Comparison of ENCODE assay signal across 19 mouse cellular contexts in genomic region chr12:99776497-99777139, GRCm38 (mm10).
DNase-seq lines count a peak whose midpoint lies in the region; ATAC-seq and TF ChIP-seq lines count a peak whose summit lies in the region.
"Had no signal": no experiment of that assay in that cellular context is flagged by ENCODE, and none has a peak within 500 bp of the region (broad histone marks: within the 10 kb centered on the region; RNA-seq: fewer than 3 reads in every experiment).

No protein-coding gene starts in this region.

- H3K4me3 ChIP-seq in hindbrain, embryonic 10.5 days: no peak overlapping the region
- no peak overlapping the region for H3K4me3 ChIP-seq in hindbrain, embryonic 12.5 days
- H3K4me3 ChIP-seq in testis, adult 2 months (ENCODE audit: control insufficient read depth, low read depth, low read length): peak overlapping the region; percentile 57
- H3K4me3 ChIP-seq: erythroblast, embryonic 14.5 days; gastrocnemius, adult 2 months; midbrain, embryonic 13.5 days; neural tube, embryonic 12.5 days had no signal

- H3K27ac ChIP-seq in hindbrain, embryonic 10.5 days: peak overlapping the region; percentile 29; the same call in 1 of the 2 replicates
- H3K27ac ChIP-seq in hindbrain, embryonic 12.5 days: no peak overlapping the region
- no peak overlapping the region for H3K27ac ChIP-seq in testis, adult 2 months (ENCODE audit: control insufficient read depth, insufficient read depth, low read depth, low read length)
- H3K27ac ChIP-seq: gastrocnemius, adult 2 months; midbrain, embryonic 13.5 days; neural tube, embryonic 12.5 days had no signal

- TF ChIP-seq POLR2A in testis, adult 2 months (IDR thresholded peaks at IDR 0.05; ENCODE audit: control insufficient read depth, low read depth, low read length): no peak

- H3K36me3 ChIP-seq in hindbrain, embryonic 10.5 days: no peaks in the 10 kb centered on the region
- H3K36me3 ChIP-seq in hindbrain, embryonic 12.5 days: no peaks in the 10 kb centered on the region
- H3K36me3 ChIP-seq in testis, adult 2 months (ENCODE audit: control insufficient read depth, insufficient read depth, low read length): no peaks in the 10 kb centered on the region
- H3K36me3 ChIP-seq: midbrain, embryonic 13.5 days; neural tube, embryonic 12.5 days had no signal

- no peaks in the 10 kb centered on the region for H3K27me3 ChIP-seq in hindbrain, embryonic 10.5 days (ENCODE audit: insufficient read depth, poor library complexity, severe bottlenecking)
- H3K27me3 ChIP-seq in hindbrain, embryonic 12.5 days: no peaks in the 10 kb centered on the region
- H3K27me3 ChIP-seq in testis, adult 2 months (ENCODE audit: control insufficient read depth, insufficient read depth, low read length): no peaks in the 10 kb centered on the region
- H3K27me3 ChIP-seq: midbrain, embryonic 13.5 days; neural tube, embryonic 12.5 days had no signal

- H3K4me1 ChIP-seq in hindbrain, embryonic 10.5 days (replicated peaks): peaks cover 9% of the 10 kb centered on the region
- H3K4me1 ChIP-seq in hindbrain, embryonic 12.5 days: peaks cover 3% of the 10 kb centered on the region; the same call in 1 of the 2 replicates
- H3K4me1 ChIP-seq in testis, adult 2 months (ENCODE audit: control insufficient read depth, insufficient read depth, low read length): no peaks in the 10 kb centered on the region
- H3K4me1 ChIP-seq: neural tube, embryonic 12.5 days had no signal

- WGBS in hindbrain, embryonic 10.5 days: 57% methylated on average over 8 of the region's 8 CpGs
- 60% methylated on average over 8 of the region's 8 CpGs for WGBS in hindbrain, embryonic 12.5 days

- intact Hi-C loops in heart, postnatal 14 days (cut with DNase I): no loop called here

- no peaks in the 10 kb centered on the region for H3K9me3 ChIP-seq in hindbrain, embryonic 10.5 days
- H3K9me3 ChIP-seq in hindbrain, embryonic 12.5 days (replicated peaks): no peaks in the 10 kb centered on the region
- H3K9me3 ChIP-seq: midbrain, embryonic 13.5 days; neural tube, embryonic 12.5 days had no signal

- H3K4me2 ChIP-seq in hindbrain, embryonic 12.5 days (replicated peaks): no peak overlapping the region
- H3K4me2 ChIP-seq: midbrain, embryonic 13.5 days; neural tube, embryonic 12.5 days had no signal

- peak; percentile 58 to 60 for DNase-seq in cerebellum, postnatal 10 days
- no peak for DNase-seq in cerebellum, adult 8-10 months
- peak; percentile 46 for DNase-seq in heart, adult 11 months
- DNase-seq in heart, postnatal 14 days: no peak
- DNase-seq in hindbrain, embryonic 10.5 days (ENCODE audit: low spot score): no peak
- no peak for DNase-seq in testis, postnatal 14 days (ENCODE audit: low spot score)
- DNase-seq: adrenal gland, adult 8-10 months; gastrocnemius, adult 2 months; kidney, adult 9 months; kidney, postnatal 25 days; lung, adult 18-20 months; lung, postnatal 14 days; thymus, postnatal 36 days had no signal

- no peak overlapping the region for H3K9ac ChIP-seq in hindbrain, embryonic 12.5 days
- H3K9ac ChIP-seq: midbrain, embryonic 13.5 days; neural tube, embryonic 12.5 days had no signal

- no peak for ATAC-seq in hindbrain, embryonic 12.5 days (ENCODE audit: low FRiP score)
- ATAC-seq: forebrain, embryonic 16.5 days; midbrain, embryonic 13.5 days had no signal

- no peak for TF ChIP-seq CTCF in testis, adult 2 months (IDR thresholded peaks at IDR 0.05; ENCODE audit: control insufficient read depth, insufficient read depth, insufficient replicate concordance, low read depth, low read length)

Comparison
In these comparisons a context has a peak if more than half of its experiments do, and no peak if none do; other contexts are left out.
1. DNase-seq: peak in cerebellum, postnatal 10 days (2 of 2) and heart, adult 11 months (single experiment); none in cerebellum, adult 8-10 months (single experiment), heart, postnatal 14 days (0 of 2), hindbrain, embryonic 10.5 days (single experiment) and testis, postnatal 14 days (single experiment).